Mouse (Mus musculus) megakaryocyte, embryonic 14.5 days (primary cell): ENCODE data around the gene Myom1. TPM values are rescaled to one million over a fixed set of nuclear protein-coding genes. Genes with fewer than 3 reads are reported as not detected.
A peak's percentile ranks its signal among the peaks of the same experiment; 100 is the strongest.

ENCODE experiments used
- H3K27me3 ChIP-seq: replicated peaks from 2 replicates; pipeline ENCODE3; 2012; ENCODE audit warnings: inconsistent platforms
- H3K36me3 ChIP-seq: replicated peaks from 2 replicates; pipeline ENCODE3; 2012; ENCODE audit warnings: low read length, inconsistent platforms, mixed read lengths
- H3K4me1 ChIP-seq: 2 replicates; pipeline ENCODE4 v1.6.1; 2012; ENCODE audit warnings: inconsistent platforms
- H3K4me3 ChIP-seq: replicated peaks from 2 replicates; pipeline ENCODE3; 2012; ENCODE audit warnings: moderate library complexity, mild to moderate bottlenecking, inconsistent platforms
- H3K9me3 ChIP-seq: 2 replicates; pipeline ENCODE4 v1.6.1; 2012; ENCODE audit warnings: inconsistent platforms
- FLI1 ChIP-seq: IDR thresholded peaks from 2 replicates; pipeline ENCODE4 v1.6.1; 2012; ENCODE audit warnings: low read length, inconsistent platforms, mixed read lengths
- GATA1 ChIP-seq: IDR thresholded peaks from 3 replicates; pipeline ENCODE4 v1.6.1; 2012; ENCODE audit warnings: mixed read lengths, low read length, inconsistent platforms, borderline replicate concordance
- polyA plus RNA-seq: library from polyadenylated mRNA; stranded (reverse); fragments of >175 nt; gene quantifications from 2 replicates; pipeline ENCODE4 v1.2.3, GENCODE M21; 2012; ENCODE audit warnings: low replicate concordance; ENCODE audit not compliant: insufficient read depth

Myom1 gene
- polyA plus RNA-seq, 1 experiment: 12.3 TPM

GRCm38 (mm10) chr17:71053134-71053708 is 50.8 kb downstream of the Myom1 start:
- Histone ChIP-seq H3K27me3 (no peaks in the 10 kb centered on the region), H3K36me3 (peaks cover 91% of the 10 kb centered on the region), H3K9me3 (no peaks in the 10 kb centered on the region), H3K4me1 (peaks cover 26% of the 10 kb centered on the region), H3K4me3 (peak overlapping the region; percentile 70)
- TF ChIP-seq FLI1 (no peak), GATA1 (no peak)

- Histone ChIP-seq H3K27me3 (no peaks in the 10 kb centered on the region), H3K9me3 (no peaks in the 10 kb centered on the region), H3K36me3 (peaks cover 95% of the 10 kb centered on the region), H3K4me1 (peaks cover 40% of the 10 kb centered on the region), H3K4me3 (no peak overlapping the region)
- TF ChIP-seq FLI1: no peak
- no peak for TF ChIP-seq GATA1
Observed at GRCm38 (mm10) chr17:71055203-71055894, 52.9 kb downstream of the Myom1 start.

- no peak overlapping the region for H3K4me3 ChIP-seq
- H3K9me3 ChIP-seq: no peaks in the 10 kb centered on the region
- peaks cover 41% of the 10 kb centered on the region for H3K4me1 ChIP-seq
- TF ChIP-seq FLI1 (no peak), GATA1 (no peak)
- H3K27me3 ChIP-seq: no peaks in the 10 kb centered on the region
- H3K36me3 ChIP-seq: peaks cover 97% of the 10 kb centered on the region
Observed at GRCm38 (mm10) chr17:71056405-71056804, 54.0 kb downstream of the Myom1 start.

- H3K36me3 ChIP-seq: peaks cover 98% of the 10 kb centered on the region
- peaks cover 38% of the 10 kb centered on the region for H3K4me1 ChIP-seq
- H3K4me3 ChIP-seq: no peak overlapping the region
- H3K9me3 ChIP-seq: no peaks in the 10 kb centered on the region
- H3K27me3 ChIP-seq: no peaks in the 10 kb centered on the region
- TF ChIP-seq FLI1 (no peak), GATA1 (no peak)
Observed at GRCm38 (mm10) chr17:71057758-71058157, 55.3 kb downstream of the Myom1 start.

- H3K36me3 ChIP-seq: peaks cover 98% of the 10 kb centered on the region
- no peaks in the 10 kb centered on the region for H3K9me3 ChIP-seq
- H3K4me1 ChIP-seq: peaks cover 30% of the 10 kb centered on the region
- no peak overlapping the region for H3K4me3 ChIP-seq
- H3K27me3 ChIP-seq: no peaks in the 10 kb centered on the region
- TF ChIP-seq GATA1: no peak
- no peak for TF ChIP-seq FLI1
Observed at GRCm38 (mm10) chr17:71059213-71059612, 56.8 kb downstream of the Myom1 start.

- no peaks in the 10 kb centered on the region for H3K9me3 ChIP-seq
- peaks cover 98% of the 10 kb centered on the region for H3K36me3 ChIP-seq
- no peaks in the 10 kb centered on the region for H3K27me3 ChIP-seq
- peaks cover 25% of the 10 kb centered on the region for H3K4me1 ChIP-seq
- no peak for TF ChIP-seq GATA1
- TF ChIP-seq FLI1: no peak
- no peak overlapping the region for H3K4me3 ChIP-seq
Observed at GRCm38 (mm10) chr17:71062049-71062560, 59.7 kb downstream of the Myom1 start.

GRCm38 (mm10) chr17:71062870-71063602 is 60.6 kb downstream of the Myom1 start:
- Histone ChIP-seq H3K4me1 (peaks cover 25% of the 10 kb centered on the region), H3K27me3 (no peaks in the 10 kb centered on the region), H3K4me3 (no peak overlapping the region), H3K9me3 (no peaks in the 10 kb centered on the region), H3K36me3 (peaks cover 98% of the 10 kb centered on the region)
- no peak for TF ChIP-seq GATA1
- TF ChIP-seq FLI1: no peak

GRCm38 (mm10) chr17:71064463-71065014 is 62.1 kb downstream of the Myom1 start:
- peaks cover 19% of the 10 kb centered on the region for H3K4me1 ChIP-seq
- TF ChIP-seq GATA1 (no peak), FLI1 (no peak)
- peaks cover 98% of the 10 kb centered on the region for H3K36me3 ChIP-seq
- H3K4me3 ChIP-seq: no peak overlapping the region
- no peaks in the 10 kb centered on the region for H3K27me3 ChIP-seq
- H3K9me3 ChIP-seq: no peaks in the 10 kb centered on the region

GRCm38 (mm10) chr17:71065127-71065526 is 62.7 kb downstream of the Myom1 start:
- Histone ChIP-seq H3K4me1 (peaks cover 13% of the 10 kb centered on the region), H3K36me3 (peaks cover 98% of the 10 kb centered on the region), H3K4me3 (no peak overlapping the region), H3K27me3 (no peaks in the 10 kb centered on the region), H3K9me3 (no peaks in the 10 kb centered on the region)
- TF ChIP-seq FLI1 (no peak), GATA1 (no peak)

- TF ChIP-seq FLI1: no peak
- TF ChIP-seq GATA1: no peak
- H3K27me3 ChIP-seq: no peaks in the 10 kb centered on the region
- peaks cover 89% of the 10 kb centered on the region for H3K36me3 ChIP-seq
- peaks cover 15% of the 10 kb centered on the region for H3K4me1 ChIP-seq
- H3K4me3 ChIP-seq: no peak overlapping the region
- H3K9me3 ChIP-seq: no peaks in the 10 kb centered on the region
Observed at GRCm38 (mm10) chr17:71069176-71069575, 66.7 kb downstream of the Myom1 start.
